Mouse (Mus musculus): Measurements from ENCODE around the gene Rptor. TPM values are rescaled to one million over a fixed set of nuclear protein-coding genes. Genes with fewer than 3 reads are reported as not detected.

The Rptor gene
- polyA plus RNA-seq, 1 experiment from 2014 or later: 11.6 TPM

- Histone ChIP-seq H3K27ac (replicated peaks; ENCODE audit: low read depth, low read length) (no peak overlapping the region), H3K4me3 (ENCODE audit: low read depth, low read length) (no peak overlapping the region), H3K9me3 (ENCODE audit: control insufficient read depth, low read length) (no peaks in the 10 kb centered on the region), H3K36me3 (ENCODE audit: control insufficient read depth, insufficient read depth, low read length) (peaks cover 12% of the 10 kb centered on the region), H3K27me3 (replicated peaks; ENCODE audit: control insufficient read depth, insufficient read depth, low read length) (no peaks in the 10 kb centered on the region), H3K4me2 (ENCODE audit: low read depth, low read length) (no peak overlapping the region), H3K4me1 (ENCODE audit: control insufficient read depth, insufficient read depth, low read length) (no peaks in the 10 kb centered on the region), H3K9ac (ENCODE audit: low read depth, low read length) (no peak overlapping the region)
- DNase-seq (ENCODE audit: low spot score) (no peak), ATAC-seq (ENCODE audit: low read depth) (no peak)
- 89% methylated on average over 7 of the region's 7 CpGs for WGBS
Observed at GRCm38 (mm10) chr11:119785661-119786384, 183.1 kb downstream of the Rptor start.

GRCm38 (mm10) chr11:119786385-119786880, 183.7 kb downstream of the Rptor start:
- Histone ChIP-seq H3K36me3 (ENCODE audit: control insufficient read depth, insufficient read depth, low read length) (peaks cover 12% of the 10 kb centered on the region), H3K4me2 (ENCODE audit: low read depth, low read length) (no peak overlapping the region), H3K9ac (ENCODE audit: low read depth, low read length) (no peak overlapping the region), H3K27me3 (replicated peaks; ENCODE audit: control insufficient read depth, insufficient read depth, low read length) (no peaks in the 10 kb centered on the region), H3K9me3 (ENCODE audit: control insufficient read depth, low read length) (no peaks in the 10 kb centered on the region), H3K4me3 (ENCODE audit: low read depth, low read length) (no peak overlapping the region), H3K4me1 (ENCODE audit: control insufficient read depth, insufficient read depth, low read length) (no peaks in the 10 kb centered on the region), H3K27ac (replicated peaks; ENCODE audit: low read depth, low read length) (no peak overlapping the region)
- WGBS: 89% methylated on average over 8 of the region's 8 CpGs
- no peak for DNase-seq (ENCODE audit: low spot score)
- no peak for ATAC-seq (ENCODE audit: low read depth)

GRCm38 (mm10) chr11:119788488-119788887, 185.8 kb downstream of the Rptor start:
- DNase-seq (ENCODE audit: low spot score): no peak
- no peaks in the 10 kb centered on the region for H3K36me3 ChIP-seq (ENCODE audit: control insufficient read depth, insufficient read depth, low read length)
- no peaks in the 10 kb centered on the region for H3K27me3 ChIP-seq (replicated peaks; ENCODE audit: control insufficient read depth, insufficient read depth, low read length)
- no peak overlapping the region for H3K4me3 ChIP-seq (ENCODE audit: low read depth, low read length)
- no peaks in the 10 kb centered on the region for H3K4me1 ChIP-seq (ENCODE audit: control insufficient read depth, insufficient read depth, low read length)
- H3K4me2 ChIP-seq (ENCODE audit: low read depth, low read length): no peak overlapping the region
- H3K9ac ChIP-seq (ENCODE audit: low read depth, low read length): no peak overlapping the region
- H3K27ac ChIP-seq (replicated peaks; ENCODE audit: low read depth, low read length): no peak overlapping the region
- 72% methylated on average over 7 of the region's 7 CpGs for WGBS
- no peaks in the 10 kb centered on the region for H3K9me3 ChIP-seq (ENCODE audit: control insufficient read depth, low read length)
- no peak for ATAC-seq (ENCODE audit: low read depth)

GRCm38 (mm10) chr11:119788919-119789713, 186.4 kb downstream of the Rptor start:
- no peaks in the 10 kb centered on the region for H3K4me1 ChIP-seq (ENCODE audit: control insufficient read depth, insufficient read depth, low read length)
- no peak overlapping the region for H3K27ac ChIP-seq (replicated peaks; ENCODE audit: low read depth, low read length)
- DNase-seq (ENCODE audit: low spot score) (no peak), ATAC-seq (ENCODE audit: low read depth) (no peak)
- H3K36me3 ChIP-seq (ENCODE audit: control insufficient read depth, insufficient read depth, low read length): no peaks in the 10 kb centered on the region
- H3K9ac ChIP-seq (ENCODE audit: low read depth, low read length): no peak overlapping the region
- no peak overlapping the region for H3K4me3 ChIP-seq (ENCODE audit: low read depth, low read length)
- H3K27me3 ChIP-seq (replicated peaks; ENCODE audit: control insufficient read depth, insufficient read depth, low read length): no peaks in the 10 kb centered on the region
- no peaks in the 10 kb centered on the region for H3K9me3 ChIP-seq (ENCODE audit: control insufficient read depth, low read length)
- 72% methylated on average over 3 of the region's 3 CpGs for WGBS
- H3K4me2 ChIP-seq (ENCODE audit: low read depth, low read length): no peak overlapping the region

GRCm38 (mm10) chr11:119791923-119792564, 189.3 kb downstream of the Rptor start:
- Histone ChIP-seq H3K27ac (replicated peaks; ENCODE audit: low read depth, low read length) (no peak overlapping the region), H3K27me3 (replicated peaks; ENCODE audit: control insufficient read depth, insufficient read depth, low read length) (no peaks in the 10 kb centered on the region), H3K36me3 (ENCODE audit: control insufficient read depth, insufficient read depth, low read length) (no peaks in the 10 kb centered on the region), H3K9me3 (ENCODE audit: control insufficient read depth, low read length) (no peaks in the 10 kb centered on the region), H3K4me2 (ENCODE audit: low read depth, low read length) (no peak overlapping the region), H3K4me1 (ENCODE audit: control insufficient read depth, insufficient read depth, low read length) (peaks cover 14% of the 10 kb centered on the region), H3K4me3 (ENCODE audit: low read depth, low read length) (no peak overlapping the region), H3K9ac (ENCODE audit: low read depth, low read length) (no peak overlapping the region)
- no peak for DNase-seq (ENCODE audit: low spot score)
- no peak for ATAC-seq (ENCODE audit: low read depth)
- 76% methylated on average over 10 of the region's 10 CpGs for WGBS

- WGBS: 52% methylated on average over 6 of the region's 6 CpGs
- DNase-seq (ENCODE audit: low spot score) (no peak), ATAC-seq (ENCODE audit: low read depth) (no peak)
- Histone ChIP-seq H3K27me3 (replicated peaks; ENCODE audit: control insufficient read depth, insufficient read depth, low read length) (no peaks in the 10 kb centered on the region), H3K36me3 (ENCODE audit: control insufficient read depth, insufficient read depth, low read length) (no peaks in the 10 kb centered on the region), H3K9ac (ENCODE audit: low read depth, low read length) (no peak overlapping the region), H3K4me2 (ENCODE audit: low read depth, low read length) (no peak overlapping the region), H3K4me1 (ENCODE audit: control insufficient read depth, insufficient read depth, low read length) (peaks cover 14% of the 10 kb centered on the region), H3K27ac (replicated peaks; ENCODE audit: low read depth, low read length) (no peak overlapping the region), H3K4me3 (ENCODE audit: low read depth, low read length) (no peak overlapping the region), H3K9me3 (ENCODE audit: control insufficient read depth, low read length) (no peaks in the 10 kb centered on the region)
Observed at GRCm38 (mm10) chr11:119793378-119793777, 190.7 kb downstream of the Rptor start.

- Histone ChIP-seq H3K9me3 (ENCODE audit: control insufficient read depth, low read length) (no peaks in the 10 kb centered on the region), H3K27me3 (replicated peaks; ENCODE audit: control insufficient read depth, insufficient read depth, low read length) (no peaks in the 10 kb centered on the region), H3K4me3 (ENCODE audit: low read depth, low read length) (no peak overlapping the region), H3K27ac (replicated peaks; ENCODE audit: low read depth, low read length) (no peak overlapping the region), H3K36me3 (ENCODE audit: control insufficient read depth, insufficient read depth, low read length) (no peaks in the 10 kb centered on the region), H3K4me2 (ENCODE audit: low read depth, low read length) (no peak overlapping the region), H3K9ac (ENCODE audit: low read depth, low read length) (no peak overlapping the region), H3K4me1 (ENCODE audit: control insufficient read depth, insufficient read depth, low read length) (peaks cover 14% of the 10 kb centered on the region)
- ATAC-seq (ENCODE audit: low read depth) (no peak), DNase-seq (ENCODE audit: low spot score) (no peak)
- 94% methylated on average over 1 of the region's 1 CpGs for WGBS
Observed at GRCm38 (mm10) chr11:119794020-119794419, 191.3 kb downstream of the Rptor start.

- Histone ChIP-seq H3K4me2 (ENCODE audit: low read depth, low read length) (no peak overlapping the region), H3K4me1 (ENCODE audit: control insufficient read depth, insufficient read depth, low read length) (peaks cover 14% of the 10 kb centered on the region), H3K4me3 (ENCODE audit: low read depth, low read length) (no peak overlapping the region), H3K36me3 (ENCODE audit: control insufficient read depth, insufficient read depth, low read length) (no peaks in the 10 kb centered on the region), H3K27me3 (replicated peaks; ENCODE audit: control insufficient read depth, insufficient read depth, low read length) (no peaks in the 10 kb centered on the region), H3K9ac (ENCODE audit: low read depth, low read length) (no peak overlapping the region), H3K27ac (replicated peaks; ENCODE audit: low read depth, low read length) (no peak overlapping the region), H3K9me3 (ENCODE audit: control insufficient read depth, low read length) (no peaks in the 10 kb centered on the region)
- DNase-seq (ENCODE audit: low spot score) (no peak), ATAC-seq (ENCODE audit: low read depth) (no peak)
- 62% methylated on average over 6 of the region's 6 CpGs for WGBS
Observed at GRCm38 (mm10) chr11:119794671-119795070, 192.0 kb downstream of the Rptor start.
